Mouse (Mus musculus) cerebellum, adult 2 months (tissue): Measurements from ENCODE around the gene Wdr19. TPM values are rescaled to one million over a fixed set of nuclear protein-coding genes. Genes with fewer than 3 reads are reported as not detected.
"Not testable (repeated sequence)": the region's sequence is repeated elsewhere in the genome, so short reads cannot be mapped to it uniquely, and the experiment has no call there.

Experiments
- DNase-seq, 2 experiments: peaks; one replicate each; pipeline ENCODE4 v3.0.0; 2021
- H3K27ac ChIP-seq: fragments of 200-500 bp; 2 replicates; pipeline ENCODE4 v1.5.1; 2012; ENCODE audit warnings: low read length, control low read depth, inconsistent platforms; ENCODE audit not compliant: insufficient read depth
- H3K27me3 ChIP-seq: fragments of 200-500 bp; 2 replicates; pipeline ENCODE4 v1.6.1; 2012; ENCODE audit warnings: inconsistent platforms, mild to moderate bottlenecking, low read length, moderate library complexity; ENCODE audit not compliant: control insufficient read depth, insufficient read depth
- H3K4me1 ChIP-seq: fragments of 200-500 bp; 2 replicates; pipeline ENCODE4 v1.6.1; 2011; ENCODE audit warnings: low read length; ENCODE audit not compliant: control insufficient read depth, insufficient read depth
- H3K4me3 ChIP-seq: fragments of 200-500 bp; replicated peaks from 2 replicates; pipeline ENCODE3; 2011; ENCODE audit warnings: mild to moderate bottlenecking, low read depth, low read length, control low read depth; ENCODE audit not compliant: insufficient read depth
- CTCF ChIP-seq: fragments of 200-500 bp; IDR thresholded peaks from 2 replicates; pipeline ENCODE4 v1.5.1; 2011; ENCODE audit warnings: low read depth, mild to moderate bottlenecking, control low read depth, low read length, moderate library complexity, borderline replicate concordance; ENCODE audit not compliant: insufficient read depth
- POLR2A ChIP-seq: fragments of 200-500 bp; IDR thresholded peaks from 2 replicates; pipeline ENCODE4 v1.6.1; 2011; ENCODE audit warnings: low read length, control low read depth, borderline replicate concordance; ENCODE audit not compliant: insufficient read depth
- WGBS: fragments of 180-500 bp; shearing (Covaris S2); methylation state at CpG from one replicate; pipeline ENCODE4 v1.1.7; 2018; 5-methylcytosine and 5-hydroxymethylcytosine counted together
- polyA plus RNA-seq: library from polyadenylated mRNA; depleted of rRNA; stranded (reverse); fragments of >200 nt; gene quantifications from 2 replicates; pipeline ENCODE4 v1.2.3, GENCODE M21; 2012

The Wdr19 gene
- polyA plus RNA-seq, 1 experiment, result 14.3 TPM

- H3K4me3 ChIP-seq, result no peak overlapping the region
- TF ChIP-seq CTCF (no peak), POLR2A (no peak)
- no peak for DNase-seq
- no peak overlapping the region for H3K27ac ChIP-seq
- no peaks in the 10 kb centered on the region for H3K27me3 ChIP-seq
- WGBS, result 93% methylated on average over 14 of the region's 14 CpGs
- no peaks in the 10 kb centered on the region for H3K4me1 ChIP-seq
Observed at GRCm38 (mm10) chr5:65257910-65258505, 58.5 kb downstream of the Wdr19 start.

GRCm38 (mm10) chr5:65273966-65274365 is 74.5 kb downstream of the Wdr19 start:
- DNase-seq, result peak in 1 of 2 experiments; percentile 14
- Histone ChIP-seq H3K27me3 (no peaks in the 10 kb centered on the region), H3K4me3 (no peak overlapping the region), H3K4me1 (no peaks in the 10 kb centered on the region), H3K27ac (no peak overlapping the region)
- WGBS, result 28% methylated on average over 3 of the region's 3 CpGs
- TF ChIP-seq CTCF (no peak), POLR2A (no peak)

- WGBS, result 62% methylated on average over 6 of the region's 6 CpGs
- H3K4me3 ChIP-seq, result no peak overlapping the region
Observed at GRCm38 (mm10) chr5:65279133-65279651, 79.7 kb downstream of the Wdr19 start.

GRCm38 (mm10) chr5:65281216-65281615 is 81.7 kb downstream of the Wdr19 start:
- no peaks in the 10 kb centered on the region for H3K4me1 ChIP-seq
- no peak for DNase-seq
- H3K27ac ChIP-seq, result no peak overlapping the region
- H3K27me3 ChIP-seq, result no peaks in the 10 kb centered on the region
- H3K4me3 ChIP-seq, result no peak overlapping the region
- WGBS, result 84% methylated on average over 3 of the region's 3 CpGs
- TF ChIP-seq POLR2A (no peak), CTCF (no peak)

More at GRCm38 (mm10) chr5:65279133-65279651, 79.7 kb downstream of the Wdr19 start:
- no peaks in the 10 kb centered on the region for H3K4me1 ChIP-seq
- TF ChIP-seq CTCF (no peak), POLR2A (no peak)
- no peak overlapping the region for H3K27ac ChIP-seq
- DNase-seq, result no peak
- no peaks in the 10 kb centered on the region for H3K27me3 ChIP-seq

- 98% methylated on average over 3 of the region's 3 CpGs for WGBS
- no peak for DNase-seq
- Histone ChIP-seq H3K4me3 (no peak overlapping the region), H3K4me1 (peaks cover 13% of the 10 kb centered on the region), H3K27me3 (no peaks in the 10 kb centered on the region), H3K27ac (no peak overlapping the region)
- TF ChIP-seq POLR2A, result no peak
- TF ChIP-seq CTCF, result no peak
Observed at GRCm38 (mm10) chr5:65284171-65284570, 84.7 kb downstream of the Wdr19 start.

- Histone ChIP-seq H3K4me1 (peaks cover 13% of the 10 kb centered on the region), H3K27ac (no peak overlapping the region), H3K4me3 (peak overlapping the region; percentile 11), H3K27me3 (no peaks in the 10 kb centered on the region)
- DNase-seq, result peak; percentile 79 to 86
- 15% methylated on average over 24 of the region's 24 CpGs for WGBS
- no peak for TF ChIP-seq POLR2A
- TF ChIP-seq CTCF, result peak; percentile 49
Observed at GRCm38 (mm10) chr5:65287751-65288701, 88.5 kb downstream of the Wdr19 start.

- H3K4me1 ChIP-seq, result peaks cover 13% of the 10 kb centered on the region
- H3K27me3 ChIP-seq, H3K4me3 ChIP-seq, H3K27ac ChIP-seq, DNase-seq: not testable (repeated sequence)
- WGBS, result 97% methylated on average over 8 of the region's 8 CpGs
Observed at GRCm38 (mm10) chr5:65289009-65289408, 89.5 kb downstream of the Wdr19 start.

GRCm38 (mm10) chr5:65293627-65294026 is 94.1 kb downstream of the Wdr19 start:
- Histone ChIP-seq H3K27ac (no peak overlapping the region), H3K4me3 (no peak overlapping the region), H3K27me3 (no peaks in the 10 kb centered on the region), H3K4me1 (peaks cover 2% of the 10 kb centered on the region; the same call in 1 of the 2 replicates)
- WGBS, result 90% methylated on average over 6 of the region's 6 CpGs
- no peak for TF ChIP-seq CTCF
- no peak for TF ChIP-seq POLR2A
- no peak for DNase-seq
